Mouse (Mus musculus) small intestine, adult 2 months (tissue): ENCODE results near the gene Vwa1. TPM values are rescaled to one million over a fixed set of nuclear protein-coding genes. Genes with fewer than 3 reads are reported as not detected.
"Not testable (repeated sequence)": the region's sequence is repeated elsewhere in the genome, so short reads cannot be mapped to it uniquely, and the experiment has no call there.

Source experiments
- H3K27ac ChIP-seq: fragments of 200-500 bp; 2 replicates; pipeline ENCODE4 v1.5.1; 2012; ENCODE audit warnings: low read depth, low read length, control low read depth, inconsistent platforms; ENCODE audit not compliant: insufficient read depth
- H3K27me3 ChIP-seq: fragments of 200-500 bp; 2 replicates; pipeline ENCODE4 v1.6.1; 2012; ENCODE audit warnings: mild to moderate bottlenecking, moderate library complexity, low read length, inconsistent platforms; ENCODE audit not compliant: control insufficient read depth, insufficient read depth
- H3K36me3 ChIP-seq: fragments of 200-500 bp; 2 replicates; pipeline ENCODE4 v1.6.1; 2012; ENCODE audit warnings: mild to moderate bottlenecking, low read length, control low read depth, inconsistent platforms; ENCODE audit not compliant: control insufficient read depth, insufficient read depth
- H3K4me1 ChIP-seq: fragments of 200-500 bp; 2 replicates; pipeline ENCODE4 v1.6.1; 2012; ENCODE audit warnings: low read length, inconsistent platforms, mixed read lengths; ENCODE audit not compliant: control insufficient read depth, insufficient read depth, insufficient read length
- H3K4me3 ChIP-seq: fragments of 200-500 bp; 2 replicates; pipeline ENCODE4 v1.5.1; 2012; ENCODE audit warnings: low read depth, mild to moderate bottlenecking, control low read depth, inconsistent platforms, low read length, moderate library complexity
- CTCF ChIP-seq: fragments of 200-500 bp; IDR thresholded peaks from 2 replicates; pipeline ENCODE4 v1.5.1; 2012; ENCODE audit warnings: low read depth, mild to moderate bottlenecking, control low read depth, inconsistent platforms, low read length, moderate library complexity, mixed read lengths; ENCODE audit not compliant: insufficient replicate concordance, insufficient read length; ENCODE audit errors: extremely low read depth
- POLR2A ChIP-seq: fragments of 200-500 bp; IDR thresholded peaks from 2 replicates; pipeline ENCODE4 v1.6.1; 2012; ENCODE audit warnings: low read depth, mild to moderate bottlenecking, control low read depth, inconsistent platforms, low read length, moderate library complexity
- WGBS: fragments of 180-500 bp; shearing (Covaris S2); methylation state at CpG from one replicate; pipeline ENCODE4 v1.1.7; 2018; 5-methylcytosine and 5-hydroxymethylcytosine counted together
- polyA plus RNA-seq: library from polyadenylated mRNA; depleted of rRNA; stranded (reverse); fragments of >200 nt; gene quantifications from 2 replicates; pipeline ENCODE4 v1.2.3, GENCODE M21; 2012

The Vwa1 gene
- polyA plus RNA-seq, 1 experiment = 125 TPM

GRCm38 (mm10) chr4:155790021-155790489, 15.6 kb upstream of the Vwa1 start, which contains the start of gene Ankrd65:
Ankrd65 (plus strand) TSS chr4:155790439.
- Histone ChIP-seq H3K27me3 (no peaks in the 10 kb centered on the region), H3K36me3 (no peaks in the 10 kb centered on the region), H3K4me1 (no peaks in the 10 kb centered on the region), H3K4me3 (no peak within 1 kb of the TSS), H3K27ac (no peak within 1 kb of the TSS)
- WGBS = 90% methylated on average over 3 of the region's 3 CpGs
- TF ChIP-seq CTCF = no peak
- TF ChIP-seq POLR2A = no peak

GRCm38 (mm10) chr4:155788833-155789232, 14.3 kb upstream of the Vwa1 start:
- H3K27ac ChIP-seq, H3K4me3 ChIP-seq, H3K4me1 ChIP-seq, H3K27me3 ChIP-seq, H3K36me3 ChIP-seq: not testable (repeated sequence)
- 76% methylated on average over 4 of the region's 4 CpGs for WGBS

- peaks cover 5% of the 10 kb centered on the region; the same call in 1 of the 2 replicates for H3K4me1 ChIP-seq
- H3K36me3 ChIP-seq = no peaks in the 10 kb centered on the region
- no peak overlapping the region for H3K4me3 ChIP-seq
- no peak for TF ChIP-seq POLR2A
- TF ChIP-seq CTCF = no peak
- no peak overlapping the region for H3K27ac ChIP-seq
- WGBS = 29% methylated on average over 3 of the region's 3 CpGs
- H3K27me3 ChIP-seq = no peaks in the 10 kb centered on the region
Observed at GRCm38 (mm10) chr4:155788300-155788699, 13.8 kb upstream of the Vwa1 start.

GRCm38 (mm10) chr4:155785819-155786218, 11.3 kb upstream of the Vwa1 start, which contains the start of gene Tmem88b:
Tmem88b (minus strand) TSS chr4:155785874.
- no peaks in the 10 kb centered on the region for H3K36me3 ChIP-seq
- no peak within 1 kb of the TSS for H3K4me3 ChIP-seq
- 0 out of 2 replicates have a peak within 1 kb of the TSS, but pooled peaks have one; percentile 90 for H3K27ac ChIP-seq
- H3K4me1 ChIP-seq = peaks cover 5% of the 10 kb centered on the region; the same call in 1 of the 2 replicates
- WGBS = 75% methylated on average over 5 of the region's 5 CpGs
- no peaks in the 10 kb centered on the region for H3K27me3 ChIP-seq
- no peak for TF ChIP-seq CTCF
- no peak for TF ChIP-seq POLR2A

DNA sequence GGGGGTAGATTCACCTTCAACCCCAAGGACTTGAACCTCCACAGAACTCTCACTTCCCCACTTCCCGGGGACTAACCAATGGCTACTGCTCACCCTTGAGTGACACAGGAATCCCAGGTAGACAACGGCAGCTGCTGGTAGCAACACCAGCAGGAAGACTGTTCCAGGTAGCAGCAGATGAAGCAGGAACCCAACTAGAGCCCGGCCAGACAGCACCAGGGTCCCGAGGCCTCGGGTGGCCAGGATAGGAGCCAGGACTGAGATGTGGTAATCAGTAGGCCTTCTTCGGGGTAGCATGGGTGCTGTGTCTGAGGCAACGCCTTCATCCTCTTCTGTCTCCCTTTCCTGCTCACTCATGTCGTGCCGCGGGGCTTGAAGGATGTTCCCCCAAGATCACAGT, 10.7 kb upstream of the Vwa1 start:
- H3K4me1 ChIP-seq = peaks cover 5% of the 10 kb centered on the region; the same call in 1 of the 2 replicates
- H3K27ac ChIP-seq = no peak overlapping the region
- H3K4me3 ChIP-seq = no peak overlapping the region
- 81% methylated on average over 10 of the region's 10 CpGs for WGBS
- H3K27me3 ChIP-seq = no peaks in the 10 kb centered on the region
- no peaks in the 10 kb centered on the region for H3K36me3 ChIP-seq
- no peak for TF ChIP-seq POLR2A
- TF ChIP-seq CTCF = no peak

- H3K27me3 ChIP-seq = no peaks in the 10 kb centered on the region
- peak overlapping the region; percentile 90 for H3K27ac ChIP-seq
- peak; percentile 80 for TF ChIP-seq CTCF
- peak; percentile 84 for TF ChIP-seq POLR2A
- 0% methylated on average over 52 of the region's 52 CpGs for WGBS
- no peaks in the 10 kb centered on the region for H3K36me3 ChIP-seq
- peak overlapping the region; percentile 93 for H3K4me3 ChIP-seq
- H3K4me1 ChIP-seq = peaks cover 5% of the 10 kb centered on the region; the same call in 1 of the 2 replicates
Observed at GRCm38 (mm10) chr4:155784081-155784701, 9.7 kb upstream of the Vwa1 start.

GRCm38 (mm10) chr4:155783486-155784080, 9.1 kb upstream of the Vwa1 start:
- no peaks in the 10 kb centered on the region for H3K27me3 ChIP-seq
- H3K27ac ChIP-seq = peak overlapping the region; percentile 90
- peak overlapping the region; percentile 93 for H3K4me3 ChIP-seq
- 21% methylated on average over 16 of the region's 16 CpGs for WGBS
- no peak for TF ChIP-seq CTCF
- TF ChIP-seq POLR2A = no peak
- no peaks in the 10 kb centered on the region for H3K36me3 ChIP-seq
- H3K4me1 ChIP-seq = peaks cover 7% of the 10 kb centered on the region; the same call in 1 of the 2 replicates
